Mouse (Mus musculus) liver, embryonic 15.5 days (tissue): ENCODE measurements around the gene Agpat1. TPM values are rescaled to one million over a fixed set of nuclear protein-coding genes. Genes with fewer than 3 reads are reported as not detected.

Experiments
- ATAC-seq: fragments of 200-750 bp; cut with Nextera tagmentation; 2 replicates; pipeline ENCODE4 v1.8.0; 2017; ENCODE audit warnings: moderate number of reproducible peaks, mild to moderate bottlenecking, moderate library complexity; ENCODE audit not compliant: insufficient read depth
- H3K27ac ChIP-seq: fragments of 300-500 bp; sonication (generic); replicated peaks from 2 replicates; pipeline ENCODE4 v1.5.1; 2015; ENCODE audit warnings: mild to moderate bottlenecking, inconsistent platforms
- H3K27me3 ChIP-seq: fragments of 300-500 bp; sonication (generic); 2 replicates; pipeline ENCODE4 v1.6.1; 2015; ENCODE audit warnings: mild to moderate bottlenecking, inconsistent platforms
- H3K36me3 ChIP-seq: fragments of 300-500 bp; sonication (generic); replicated peaks from 2 replicates; pipeline ENCODE4 v1.6.1; 2015; ENCODE audit warnings: moderate library complexity, mild to moderate bottlenecking, inconsistent platforms
- H3K4me1 ChIP-seq: fragments of 300-500 bp; sonication (generic); replicated peaks from 2 replicates; pipeline ENCODE4 v1.6.1; 2015; ENCODE audit warnings: inconsistent platforms
- H3K4me2 ChIP-seq: fragments of 300-500 bp; sonication (generic); 2 replicates; pipeline ENCODE4 v1.6.1; 2015; ENCODE audit warnings: moderate library complexity, mild to moderate bottlenecking, inconsistent platforms
- H3K4me3 ChIP-seq: fragments of 300-500 bp; sonication (generic); replicated peaks from 2 replicates; pipeline ENCODE4 v1.5.1; 2015; ENCODE audit warnings: mild to moderate bottlenecking, inconsistent platforms
- H3K9ac ChIP-seq: fragments of 300-500 bp; sonication (generic); 2 replicates; pipeline ENCODE4 v1.6.1; 2015; ENCODE audit warnings: moderate library complexity, mild to moderate bottlenecking, inconsistent platforms
- H3K9me3 ChIP-seq: fragments of 300-500 bp; sonication (generic); replicated peaks from 2 replicates; pipeline ENCODE4 v1.6.1; 2016; ENCODE audit warnings: inconsistent platforms
- WGBS: fragments of 180-500 bp; shearing (Covaris S2); methylation state at CpG from one replicate; pipeline ENCODE4 v1.1.7; 2015; ENCODE audit warnings: mixed read lengths; ENCODE audit not compliant: insufficient replicate concordance; 5-methylcytosine and 5-hydroxymethylcytosine counted together
- polyA plus RNA-seq: library from polyadenylated mRNA; unstranded; fragments of >200 nt; fragmentation: Nextera tagmentation; extraction: Ambion mirVana; gene quantifications from 2 replicates; pipeline ENCODE4 v1.2.1, GENCODE M21; 2015

Agpat1 gene
- polyA plus RNA-seq, 1 experiment from 2014 or later = 21.1 TPM

- Histone ChIP-seq H3K27me3 (peaks cover 21% of the 10 kb centered on the region), H3K4me1 (peaks cover 6% of the 10 kb centered on the region), H3K36me3 (no peaks in the 10 kb centered on the region), H3K27ac (no peak overlapping the region), H3K4me3 (no peak overlapping the region), H3K4me2 (no peak overlapping the region), H3K9me3 (no peaks in the 10 kb centered on the region), H3K9ac (no peak overlapping the region)
- no peak for ATAC-seq
- WGBS = 52% methylated on average over 3 of the region's 3 CpGs
Observed at GRCm38 (mm10) chr17:34637459-34637858, 33.4 kb downstream of the Agpat1 start.

GRCm38 (mm10) chr17:34639461-34640255, 35.6 kb downstream of the Agpat1 start:
- no peak overlapping the region for H3K4me2 ChIP-seq
- no peak overlapping the region for H3K4me3 ChIP-seq
- H3K9ac ChIP-seq = no peak overlapping the region
- no peaks in the 10 kb centered on the region for H3K9me3 ChIP-seq
- peak overlapping the region; percentile 62; the same call in 1 of the 2 replicates for H3K27ac ChIP-seq
- no peak for ATAC-seq
- peaks cover 10% of the 10 kb centered on the region for H3K4me1 ChIP-seq
- peaks cover 5% of the 10 kb centered on the region; the same call in 1 of the 2 replicates for H3K27me3 ChIP-seq
- no peaks in the 10 kb centered on the region for H3K36me3 ChIP-seq
- 55% methylated on average over 7 of the region's 7 CpGs for WGBS

- no peak overlapping the region for H3K4me3 ChIP-seq
- no peak for ATAC-seq
- peaks cover 23% of the 10 kb centered on the region for H3K4me1 ChIP-seq
- no peaks in the 10 kb centered on the region for H3K9me3 ChIP-seq
- 24% methylated on average over 11 of the region's 11 CpGs for WGBS
- H3K27me3 ChIP-seq = peaks cover 5% of the 10 kb centered on the region; the same call in 1 of the 2 replicates
- no peaks in the 10 kb centered on the region for H3K36me3 ChIP-seq
- H3K4me2 ChIP-seq = no peak overlapping the region
- H3K27ac ChIP-seq = no peak overlapping the region
- H3K9ac ChIP-seq = no peak overlapping the region
Observed at GRCm38 (mm10) chr17:34640778-34641601, 36.9 kb downstream of the Agpat1 start.

- 57% methylated on average over 3 of the region's 3 CpGs for WGBS
- Histone ChIP-seq H3K4me3 (no peak overlapping the region), H3K4me2 (no peak overlapping the region), H3K4me1 (peaks cover 31% of the 10 kb centered on the region), H3K36me3 (no peaks in the 10 kb centered on the region), H3K9ac (no peak overlapping the region), H3K27me3 (peaks cover 5% of the 10 kb centered on the region; the same call in 1 of the 2 replicates), H3K9me3 (no peaks in the 10 kb centered on the region), H3K27ac (no peak overlapping the region)
- ATAC-seq = no peak
Observed at GRCm38 (mm10) chr17:34641945-34642344, 37.9 kb downstream of the Agpat1 start.

GRCm38 (mm10) chr17:34643379-34643778, 39.3 kb downstream of the Agpat1 start:
- H3K4me2 ChIP-seq = no peak overlapping the region
- no peaks in the 10 kb centered on the region for H3K9me3 ChIP-seq
- H3K4me3 ChIP-seq = no peak overlapping the region
- no peak for ATAC-seq
- no peaks in the 10 kb centered on the region for H3K36me3 ChIP-seq
- H3K27ac ChIP-seq = no peak overlapping the region
- H3K27me3 ChIP-seq = peaks cover 5% of the 10 kb centered on the region; the same call in 1 of the 2 replicates
- H3K4me1 ChIP-seq = peaks cover 44% of the 10 kb centered on the region
- no peak overlapping the region for H3K9ac ChIP-seq
- 69% methylated on average over 4 of the region's 4 CpGs for WGBS

GRCm38 (mm10) chr17:34643944-34644343, 39.9 kb downstream of the Agpat1 start:
- H3K4me1 ChIP-seq = peaks cover 49% of the 10 kb centered on the region
- 70% methylated on average over 10 of the region's 10 CpGs for WGBS
- no peak overlapping the region for H3K4me2 ChIP-seq
- no peak overlapping the region for H3K4me3 ChIP-seq
- H3K9ac ChIP-seq = no peak overlapping the region
- H3K27ac ChIP-seq = no peak overlapping the region
- H3K9me3 ChIP-seq = no peaks in the 10 kb centered on the region
- ATAC-seq = no peak
- peaks cover 5% of the 10 kb centered on the region; the same call in 1 of the 2 replicates for H3K27me3 ChIP-seq
- peaks cover 5% of the 10 kb centered on the region; the same call in 1 of the 2 replicates for H3K36me3 ChIP-seq

- H3K9ac ChIP-seq = peak within 1 kb of the TSS; percentile 62
- peak within 1 kb of the TSS; percentile 77 for H3K27ac ChIP-seq
- WGBS = 1% methylated on average over 16 of the region's 16 CpGs
- no peaks in the 10 kb centered on the region for H3K9me3 ChIP-seq
- peak; percentile 25 for ATAC-seq
- H3K4me3 ChIP-seq = peak within 1 kb of the TSS; percentile 61
- H3K4me2 ChIP-seq = peak within 1 kb of the TSS; percentile 95
- peaks cover 5% of the 10 kb centered on the region; the same call in 1 of the 2 replicates for H3K27me3 ChIP-seq
- H3K4me1 ChIP-seq = peaks cover 56% of the 10 kb centered on the region
- H3K36me3 ChIP-seq = peaks cover 12% of the 10 kb centered on the region; the same call in 1 of the 2 replicates
Observed at GRCm38 (mm10) chr17:34644608-34645007, 40.5 kb downstream of the Agpat1 start, which contains the start of gene Fkbpl. Fkbpl (plus strand) TSS chr17:34644764.

- peak overlapping the region; percentile 61 for H3K4me3 ChIP-seq
- H3K9me3 ChIP-seq = no peaks in the 10 kb centered on the region
- 0 out of 2 replicates have a peak, but pooled peaks cover 3% of the 10 kb centered on the region for H3K27me3 ChIP-seq
- peak overlapping the region; percentile 77; the same call in 1 of the 2 replicates for H3K27ac ChIP-seq
- H3K4me1 ChIP-seq = peaks cover 56% of the 10 kb centered on the region
- peak overlapping the region; percentile 62 for H3K9ac ChIP-seq
- ATAC-seq = no peak
- H3K36me3 ChIP-seq = peaks cover 19% of the 10 kb centered on the region
- 51% methylated on average over 10 of the region's 10 CpGs for WGBS
- H3K4me2 ChIP-seq = peak overlapping the region; percentile 95
Observed at GRCm38 (mm10) chr17:34645256-34645829, 41.3 kb downstream of the Agpat1 start.

GRCm38 (mm10) chr17:34645831-34646511, 41.9 kb downstream of the Agpat1 start:
- Histone ChIP-seq H3K4me1 (peaks cover 56% of the 10 kb centered on the region), H3K9ac (no peak overlapping the region), H3K4me2 (peak overlapping the region; percentile 95), H3K36me3 (peaks cover 25% of the 10 kb centered on the region), H3K4me3 (peak overlapping the region; percentile 92; the same call in 1 of the 2 replicates), H3K27me3 (no peaks in the 10 kb centered on the region), H3K9me3 (no peaks in the 10 kb centered on the region), H3K27ac (no peak overlapping the region)
- no peak for ATAC-seq
- WGBS = 54% methylated on average over 30 of the region's 30 CpGs
